Mouse (Mus musculus): Measurements from ENCODE around the gene Zfp644.

DNA sequence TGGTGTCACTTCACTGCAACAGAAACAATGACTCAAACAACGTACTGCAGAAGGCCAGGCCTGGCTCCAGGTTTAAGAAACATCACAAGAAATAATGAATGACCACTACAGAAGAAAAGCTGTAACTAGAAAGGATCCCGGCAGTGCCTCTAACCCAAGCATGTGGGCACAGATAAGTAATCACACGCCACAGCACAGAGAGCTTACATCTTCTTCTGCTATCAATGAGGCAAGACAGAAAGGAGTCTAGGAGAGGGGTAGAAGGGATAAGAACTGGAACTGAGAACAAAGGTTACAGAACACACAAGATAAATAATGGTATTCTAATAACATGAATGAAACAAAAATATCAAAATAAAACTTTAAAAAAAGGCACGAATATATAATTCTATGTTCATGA, 32.2 kb downstream of the Zfp644 start:
- TF ChIP-seq POLR2A (IDR thresholded peaks at IDR 0.05; ENCODE audit: low read depth, low read length): no peak
- no peak for TF ChIP-seq CTCF (conservative IDR thresholded peaks at IDR 0.05; ENCODE audit: insufficient read depth, insufficient read length, low read depth, low read length)

All from kidney, adult 2 months (tissue).